Mouse (Mus musculus): Measurements from ENCODE around the gene Slamf1. TPM values are rescaled to one million over a fixed set of nuclear protein-coding genes. Genes with fewer than 3 reads are reported as not detected.
"Not testable (repeated sequence)": the region's sequence is repeated elsewhere in the genome, so short reads cannot be mapped to it uniquely, and the experiment has no call there.

Slamf1 gene
- total and polyA plus RNA-seq, 3 experiments = 0.73 to 1.3 TPM; not detected in 1

DNA sequence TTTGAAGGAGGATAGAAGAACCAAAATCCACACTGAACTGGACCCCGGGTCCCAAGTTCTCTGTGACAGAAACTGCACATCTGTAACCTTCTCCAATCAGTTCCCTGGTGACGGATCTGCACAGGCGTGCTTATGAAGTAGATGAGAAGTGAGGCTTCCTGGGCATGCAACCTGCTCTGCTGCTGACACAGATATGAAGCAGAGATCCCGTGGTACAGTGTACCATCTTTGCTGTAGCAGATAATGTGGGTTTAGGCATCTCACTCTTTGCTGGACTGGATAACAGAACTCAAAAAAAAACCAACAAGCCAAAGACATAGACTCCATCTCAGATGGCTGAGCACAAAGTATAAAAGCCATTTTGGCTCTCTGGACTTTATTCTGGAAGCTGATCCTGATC lies 32.7 kb downstream of the Slamf1 start:
- no peak overlapping the region for H3K27ac ChIP-seq (ENCODE audit: control insufficient read depth, low read depth, low read length)
- no peaks in the 10 kb centered on the region for H3K9me3 ChIP-seq (replicated peaks; ENCODE audit: insufficient read depth, low read length)
- H3K4me1 ChIP-seq (ENCODE audit: control insufficient read depth in 1 of 2, insufficient read depth in 2 of 2, low read length in 2 of 2) = peaks cover 7 to 27% of the 10 kb centered on the region in 2 experiments
- H3K27me3 ChIP-seq (ENCODE audit: control insufficient read depth in 1 of 2, insufficient read depth in 2 of 2, low read length in 2 of 2) = no peaks in the 10 kb centered on the region
- H3K9ac ChIP-seq (ENCODE audit: control insufficient read depth, low read depth, low read length, poor library complexity, severe bottlenecking) = no peak overlapping the region
- TF ChIP-seq E2F4 (IDR thresholded peaks at IDR 0.05; ENCODE audit: borderline replicate concordance, low read depth, low read length) = no peak
- peaks cover 0 to 26% of the 10 kb centered on the region in 2 experiments; a peak in 2 of 4 replicates for H3K36me3 ChIP-seq (ENCODE audit: control insufficient read depth in 1 of 2, insufficient read depth in 2 of 2, low read length in 2 of 2)
- no peak for DNase-seq (ENCODE audit: low read depth, low spot score)
- no peak overlapping the region for H3K4me3 ChIP-seq (ENCODE audit: control insufficient read depth in 1 of 2, insufficient read depth in 1 of 2, low read depth in 2 of 2, low read length in 2 of 2)
- no peaks in the 10 kb centered on the region for H3K79me2 ChIP-seq (ENCODE audit: control insufficient read depth, insufficient read depth, low read length, poor library complexity)

DNA sequence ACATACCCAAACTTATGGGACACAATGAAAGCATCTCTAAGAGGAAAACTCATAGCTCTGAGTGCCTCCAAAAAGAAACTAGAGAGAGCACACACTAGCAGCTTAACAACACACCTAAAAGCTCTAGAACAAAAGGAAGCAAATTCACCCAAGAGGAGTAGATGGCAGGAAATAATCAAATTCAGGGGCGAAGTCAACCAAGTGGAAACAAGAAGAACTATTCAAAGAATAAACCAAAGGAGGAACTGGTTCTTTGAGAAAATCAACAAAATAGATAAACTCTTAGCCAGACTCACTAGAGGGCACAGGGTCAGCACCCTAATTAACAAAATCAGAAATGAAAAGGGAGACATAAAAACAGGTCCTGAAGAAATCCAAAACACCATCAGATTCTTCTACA lies 44.1 kb downstream of the Slamf1 start:
- H3K4me3 ChIP-seq (ENCODE audit: control insufficient read depth in 1 of 2, insufficient read depth in 1 of 2, low read depth in 2 of 2, low read length in 2 of 2); H3K27ac ChIP-seq (ENCODE audit: control insufficient read depth, low read depth, low read length); H3K9ac ChIP-seq (ENCODE audit: control insufficient read depth, low read depth, low read length, poor library complexity, severe bottlenecking); H3K9me3 ChIP-seq (replicated peaks; ENCODE audit: insufficient read depth, low read length); H3K79me2 ChIP-seq (ENCODE audit: control insufficient read depth, insufficient read depth, low read length, poor library complexity); H3K27me3 ChIP-seq (ENCODE audit: control insufficient read depth in 1 of 2, insufficient read depth in 2 of 2, low read length in 2 of 2); H3K4me1 ChIP-seq (ENCODE audit: control insufficient read depth in 1 of 2, insufficient read depth in 2 of 2, low read length in 2 of 2); DNase-seq (ENCODE audit: low read depth, low spot score); H3K36me3 ChIP-seq (ENCODE audit: control insufficient read depth in 1 of 2, insufficient read depth in 2 of 2, low read length in 2 of 2): not testable (repeated sequence)

DNA sequence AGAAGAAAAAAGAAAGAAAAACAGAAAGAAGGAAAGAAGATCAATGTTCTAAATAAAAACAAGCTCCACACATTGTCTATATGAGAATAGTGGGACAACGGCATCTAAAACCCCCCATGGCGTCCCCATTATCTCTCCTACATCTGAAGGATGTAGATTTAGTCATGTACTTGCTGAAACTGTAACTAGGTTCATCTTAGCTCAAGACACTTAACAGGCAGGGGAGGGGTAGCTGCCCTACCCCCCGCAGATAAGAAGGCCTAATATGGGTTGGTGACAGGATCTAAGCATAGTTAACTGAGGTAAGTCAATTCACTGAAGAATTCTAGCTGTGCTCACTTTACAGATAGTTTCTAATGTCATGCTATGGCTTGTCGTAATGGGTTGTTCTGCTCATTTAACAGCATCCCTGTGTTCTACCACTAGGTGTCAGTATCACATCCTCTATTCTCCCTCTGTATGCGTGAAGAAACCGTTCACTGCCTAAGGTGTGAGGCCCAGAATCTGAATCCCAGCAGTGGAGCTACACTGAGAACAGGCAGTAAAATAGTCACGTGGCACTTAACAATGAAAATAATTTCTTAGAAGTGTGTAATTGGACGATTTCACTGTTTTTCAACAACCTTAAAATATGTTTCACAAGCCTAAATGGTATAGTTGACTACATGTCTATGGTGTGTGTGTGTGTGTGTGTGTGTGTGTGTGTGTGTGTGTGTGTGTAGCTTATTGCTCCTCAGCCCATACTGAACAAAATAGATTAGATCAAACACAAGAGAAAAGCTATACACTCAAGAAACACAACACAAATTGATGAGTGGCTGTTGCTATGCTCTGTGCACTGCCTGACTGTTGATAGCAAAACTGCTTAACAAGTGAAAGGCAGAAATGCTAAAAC lies 48.9 kb downstream of the Slamf1 start:
- Histone ChIP-seq H3K27ac (ENCODE audit: control insufficient read depth, low read depth, low read length) (no peak overlapping the region), H3K4me3 (ENCODE audit: control insufficient read depth in 1 of 2, insufficient read depth in 1 of 2, low read depth in 2 of 2, low read length in 2 of 2) (no peak overlapping the region), H3K36me3 (ENCODE audit: control insufficient read depth in 1 of 2, insufficient read depth in 2 of 2, low read length in 2 of 2) (peaks cover 0 to 5% of the 10 kb centered on the region in 2 experiments; a peak in 1 of 4 replicates), H3K9me3 (replicated peaks; ENCODE audit: insufficient read depth, low read length) (no peaks in the 10 kb centered on the region), H3K4me1 (ENCODE audit: control insufficient read depth in 1 of 2, insufficient read depth in 2 of 2, low read length in 2 of 2) (0 out of 4 replicates have a peak, but pooled peaks cover 0 to 2% of the 10 kb centered on the region in 2 experiments), H3K27me3 (ENCODE audit: control insufficient read depth in 1 of 2, insufficient read depth in 2 of 2, low read length in 2 of 2) (no peaks in the 10 kb centered on the region), H3K79me2 (ENCODE audit: control insufficient read depth, insufficient read depth, low read length, poor library complexity) (no peaks in the 10 kb centered on the region), H3K9ac (ENCODE audit: control insufficient read depth, low read depth, low read length, poor library complexity, severe bottlenecking) (no peak overlapping the region)
- DNase-seq (ENCODE audit: low read depth, low spot score) = peak; percentile 91
- TF ChIP-seq HCFC1 (IDR thresholded peaks at IDR 0.05; ENCODE audit: low read depth, low read length) (no peak), TAL1 (IDR thresholded peaks at IDR 0.05; ENCODE audit: low read length) (no peak), SIN3A (IDR thresholded peaks at IDR 0.05; ENCODE audit: low read length) (peak; percentile 35; the same call in 1 of the 2 replicates), TCF12 (IDR thresholded peaks at IDR 0.05; ENCODE audit: low read depth, low read length) (no peak), USF2 (IDR thresholded peaks at IDR 0.05; ENCODE audit: borderline replicate concordance in 1 of 2, insufficient read depth in 1 of 2, low read depth in 1 of 2, low read length in 2 of 2) (no peak), SMC3 (IDR thresholded peaks at IDR 0.05; ENCODE audit: low read depth, low read length) (peak; percentile 85), ZC3H11A (IDR thresholded peaks at IDR 0.05; ENCODE audit: low read depth, low read length) (peak; percentile 83), MEF2A (IDR thresholded peaks at IDR 0.05; ENCODE audit: extremely low read depth, insufficient replicate concordance, low read depth, low read length, poor library complexity, severe bottlenecking) (no peak), USF1 (IDR thresholded peaks at IDR 0.05; ENCODE audit: low read depth, low read length) (peak; percentile 70), EP300 (IDR thresholded peaks at IDR 0.05; ENCODE audit: low read depth in 1 of 2, low read length in 2 of 2) (no peak), E2F4 (IDR thresholded peaks at IDR 0.05; ENCODE audit: borderline replicate concordance, low read depth, low read length) (no peak), CTCF (IDR thresholded peaks at IDR 0.05 in 2 of 3, conservative IDR thresholded peaks at IDR 0.05 in 1 of 3; ENCODE audit: control insufficient read depth in 1 of 3, insufficient read depth in 1 of 3, low read depth in 2 of 3, low read length in 3 of 3, poor library complexity in 1 of 3, severe bottlenecking in 1 of 3) (peak; percentile 29 to 77 (median 76)), RAD21 (IDR thresholded peaks at IDR 0.05; ENCODE audit: low read depth, low read length) (peak; percentile 82)

All from MEL (cell line).